Mouse (Mus musculus): ENCODE measurements at regions not wholly inside any gene's neighbourhood (a gene's known extent, or its start where the extent isn't known, plus 50 kb on each side); places are given as distances from the start of the nearest gene placed in this dataset.

- H3K27ac ChIP-seq (replicated peaks), result peak overlapping the region; percentile 10; the same call in 1 of the 2 replicates
- peak; percentile 53; the same call in 1 of the 2 replicates for ATAC-seq (ENCODE audit: low FRiP score)
- no peaks in the 10 kb centered on the region for H3K27me3 ChIP-seq (replicated peaks)
- no peak overlapping the region for H3K4me3 ChIP-seq (replicated peaks)
- peak overlapping the region; percentile 20 for H3K4me2 ChIP-seq
- H3K4me1 ChIP-seq, result peaks cover 29% of the 10 kb centered on the region
- no peak overlapping the region for H3K9ac ChIP-seq (replicated peaks)
- 36% methylated on average over 14 of the region's 14 CpGs for whole genome bisulfite sequencing
- H3K36me3 ChIP-seq, result no peaks in the 10 kb centered on the region
- H3K9me3 ChIP-seq (replicated peaks), result no peaks in the 10 kb centered on the region
Observed at GRCm38 (mm10) chr2:75424911-75425310, 234.2 kb upstream of the Hnrnpa3 start.

- Histone ChIP-seq H3K4me2 (0 out of 2 replicates have a peak overlapping the region, but pooled peaks have one; percentile 20), H3K27ac (replicated peaks) (peak overlapping the region; percentile 10; the same call in 1 of the 2 replicates), H3K9me3 (replicated peaks) (no peaks in the 10 kb centered on the region), H3K9ac (replicated peaks) (no peak overlapping the region), H3K27me3 (replicated peaks) (no peaks in the 10 kb centered on the region), H3K4me1 (peaks cover 29% of the 10 kb centered on the region), H3K4me3 (replicated peaks) (no peak overlapping the region), H3K36me3 (no peaks in the 10 kb centered on the region)
- ATAC-seq (ENCODE audit: low FRiP score), result 0 out of 2 replicates have a peak, but pooled peaks have one; percentile 28
- 16% methylated on average over 7 of the region's 7 CpGs for WGBS
Observed at GRCm38 (mm10) chr2:75425384-75425783, 233.7 kb upstream of the Hnrnpa3 start.

DNA sequence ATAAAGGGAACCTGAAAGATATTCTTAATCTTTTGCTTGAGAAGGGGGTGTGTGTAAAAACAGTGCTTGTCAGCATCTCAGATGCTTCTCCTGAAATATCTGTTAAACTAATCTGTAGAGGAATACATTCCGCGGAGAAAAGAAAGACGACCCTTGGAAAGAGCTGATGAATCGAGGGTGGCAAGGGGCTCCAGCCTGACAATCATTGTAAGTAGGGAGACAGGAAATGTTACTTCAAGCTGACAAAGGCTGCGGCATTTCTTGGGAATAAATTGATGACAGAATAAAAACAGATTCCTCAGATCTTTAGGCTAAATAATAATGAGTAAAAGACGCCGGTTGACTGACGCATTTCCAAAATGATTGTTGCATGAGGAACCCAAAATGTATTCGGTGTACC, 233.3 kb upstream of the Hnrnpa3 start:
- Histone ChIP-seq H3K9me3 (replicated peaks) (no peaks in the 10 kb centered on the region), H3K4me3 (replicated peaks) (no peak overlapping the region), H3K27ac (replicated peaks) (peak overlapping the region; percentile 10; the same call in 1 of the 2 replicates), H3K4me2 (no peak overlapping the region), H3K27me3 (replicated peaks) (no peaks in the 10 kb centered on the region), H3K9ac (replicated peaks) (no peak overlapping the region), H3K4me1 (peaks cover 29% of the 10 kb centered on the region), H3K36me3 (no peaks in the 10 kb centered on the region)
- 45% methylated on average over 9 of the region's 9 CpGs for WGBS
- no peak for ATAC-seq (ENCODE audit: low FRiP score)

- H3K27me3 ChIP-seq (replicated peaks), result no peaks in the 10 kb centered on the region
- H3K4me2 ChIP-seq, result no peak overlapping the region
- no peaks in the 10 kb centered on the region for H3K36me3 ChIP-seq
- peaks cover 24% of the 10 kb centered on the region for H3K4me1 ChIP-seq
- H3K4me3 ChIP-seq (replicated peaks), result no peak overlapping the region
- no peaks in the 10 kb centered on the region for H3K9me3 ChIP-seq (replicated peaks)
- no peak for ATAC-seq (ENCODE audit: low FRiP score)
- no peak overlapping the region for H3K9ac ChIP-seq (replicated peaks)
- no peak overlapping the region for H3K27ac ChIP-seq (replicated peaks)
- 97% methylated on average over 4 of the region's 4 CpGs for WGBS
Observed at GRCm38 (mm10) chr2:75427936-75428458, 231.1 kb upstream of the Hnrnpa3 start.

DNA sequence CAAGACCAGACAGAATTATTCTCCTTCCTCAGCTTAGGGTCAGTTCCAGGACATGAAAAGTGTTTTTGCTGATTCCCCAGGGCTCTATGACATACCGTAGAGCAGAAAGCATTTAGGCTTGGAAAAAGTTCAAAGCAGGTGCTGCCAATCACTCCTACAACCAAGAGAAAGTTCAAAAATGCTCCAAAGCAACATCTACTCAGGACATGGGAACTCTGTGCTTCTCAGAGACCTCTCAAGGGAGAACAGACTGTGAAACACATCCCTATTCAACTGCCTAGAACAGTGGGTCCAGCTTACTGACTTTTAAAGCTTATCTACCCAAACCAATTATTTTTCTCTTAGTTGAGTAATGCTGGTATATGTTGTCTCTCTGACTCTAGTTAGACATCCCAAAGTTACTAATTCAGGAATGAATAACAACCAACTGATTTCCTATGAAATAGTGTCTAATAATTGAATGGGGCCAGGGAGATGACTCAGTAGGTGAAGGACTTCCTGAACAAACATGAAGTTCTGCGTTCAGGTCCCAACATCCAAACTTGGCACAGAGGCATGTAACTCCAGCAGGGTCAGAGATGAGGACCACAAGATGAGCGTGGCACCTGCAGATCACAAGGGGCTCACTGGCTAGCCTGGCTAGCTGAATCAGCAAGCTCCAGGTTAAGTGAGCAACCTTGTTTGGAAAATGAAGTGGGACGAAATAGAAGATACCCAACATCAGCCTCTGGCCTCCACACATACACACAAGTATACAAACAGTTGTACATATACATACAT, 228.7 kb upstream of the Hnrnpa3 start:
- H3K4me2 ChIP-seq, result no peak overlapping the region
- 89% methylated on average over 4 of the region's 4 CpGs for WGBS
- no peak overlapping the region for H3K4me3 ChIP-seq (replicated peaks)
- no peak overlapping the region for H3K9ac ChIP-seq (replicated peaks)
- ATAC-seq (ENCODE audit: low FRiP score), result no peak
- peaks cover 5% of the 10 kb centered on the region for H3K4me1 ChIP-seq
- no peaks in the 10 kb centered on the region for H3K36me3 ChIP-seq
- no peaks in the 10 kb centered on the region for H3K9me3 ChIP-seq (replicated peaks)
- H3K27ac ChIP-seq (replicated peaks), result no peak overlapping the region
- H3K27me3 ChIP-seq (replicated peaks), result no peaks in the 10 kb centered on the region

DNA sequence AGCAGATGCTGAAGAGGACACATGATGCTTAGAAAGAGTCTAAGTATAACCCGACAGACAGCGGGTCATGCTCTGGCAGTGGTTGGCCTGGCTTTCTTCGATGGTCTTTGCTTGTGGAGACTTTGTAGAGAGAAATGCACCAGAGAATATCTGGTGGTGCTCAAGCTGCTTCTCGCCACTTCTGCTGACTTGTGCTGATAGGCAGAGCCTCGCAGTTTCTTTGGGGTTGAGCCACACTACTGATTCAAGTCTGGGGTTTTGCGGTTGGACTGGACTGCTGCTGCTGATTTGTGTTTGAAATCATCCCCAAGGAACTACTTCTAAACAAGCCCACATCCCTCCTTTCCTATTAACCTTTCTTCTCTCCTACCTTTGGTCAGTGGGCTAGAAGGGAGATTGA, 227.1 kb upstream of the Hnrnpa3 start:
- Histone ChIP-seq H3K9ac (replicated peaks) (no peak overlapping the region), H3K27ac (replicated peaks) (no peak overlapping the region), H3K36me3 (no peaks in the 10 kb centered on the region), H3K4me2 (no peak overlapping the region), H3K4me3 (replicated peaks) (no peak overlapping the region), H3K9me3 (replicated peaks) (no peaks in the 10 kb centered on the region), H3K27me3 (replicated peaks) (no peaks in the 10 kb centered on the region), H3K4me1 (no peaks in the 10 kb centered on the region)
- 89% methylated on average over 6 of the region's 6 CpGs for WGBS
- no peak for ATAC-seq (ENCODE audit: low FRiP score)

DNA sequence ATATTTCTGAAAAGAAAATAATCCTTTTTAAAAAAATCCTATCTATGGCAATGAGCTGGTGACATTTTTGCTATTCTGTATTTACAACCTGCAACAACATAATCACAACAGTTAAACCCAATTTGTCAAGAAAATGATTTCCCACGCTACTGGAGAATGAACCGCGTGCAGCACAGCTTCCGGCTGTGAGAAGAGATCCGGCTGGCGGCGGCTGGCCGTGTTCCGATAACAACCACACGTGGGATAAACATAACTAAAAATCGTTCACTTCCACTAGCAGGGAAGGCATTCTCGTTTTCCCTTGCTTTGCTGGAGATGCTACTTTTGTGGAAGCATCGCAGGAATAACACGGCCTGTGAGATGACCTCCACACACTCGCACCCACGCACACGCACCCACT, 224.5 kb upstream of the Hnrnpa3 start:
- ATAC-seq (ENCODE audit: low FRiP score), result no peak
- Histone ChIP-seq H3K4me3 (replicated peaks) (no peak overlapping the region), H3K36me3 (no peaks in the 10 kb centered on the region), H3K27me3 (replicated peaks) (no peaks in the 10 kb centered on the region), H3K27ac (replicated peaks) (no peak overlapping the region), H3K9me3 (replicated peaks) (no peaks in the 10 kb centered on the region), H3K4me1 (no peaks in the 10 kb centered on the region), H3K9ac (replicated peaks) (no peak overlapping the region), H3K4me2 (no peak overlapping the region)
- WGBS, result 83% methylated on average over 17 of the region's 17 CpGs

DNA sequence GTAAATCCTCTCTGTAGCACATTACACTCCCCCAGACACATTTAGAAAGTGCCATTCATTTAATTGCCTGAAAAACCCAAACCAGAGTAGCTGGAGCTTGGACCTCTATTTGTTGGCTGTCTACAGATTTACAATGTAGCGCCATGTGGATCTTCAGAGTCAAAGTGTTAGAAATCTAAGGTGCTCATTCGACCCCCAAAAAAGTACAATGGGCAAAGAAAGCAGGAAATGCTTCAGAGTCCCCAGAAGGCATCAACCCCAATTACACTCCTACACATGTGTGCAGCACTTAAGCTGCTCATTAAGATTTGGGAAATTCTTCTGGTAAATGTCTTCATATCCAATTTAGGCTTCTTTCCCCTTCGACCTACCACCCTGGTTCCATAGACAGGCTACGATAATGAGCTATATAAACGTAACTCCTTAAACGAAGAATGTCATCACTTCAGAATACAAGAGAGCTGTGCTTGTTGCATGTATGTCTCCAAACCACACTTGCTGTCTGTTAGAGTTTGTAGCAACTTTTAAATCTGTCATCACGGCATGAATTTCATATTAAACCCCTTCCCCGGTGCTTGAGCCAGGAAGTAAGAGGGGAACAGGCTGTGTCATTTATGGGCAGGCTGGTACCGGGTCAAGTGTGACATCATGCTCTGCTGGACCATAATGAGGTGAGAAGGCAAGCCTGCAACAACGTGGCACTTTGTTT, 219.4 kb upstream of the Hnrnpa3 start:
- Histone ChIP-seq H3K4me3 (replicated peaks) (no peak overlapping the region), H3K4me1 (no peaks in the 10 kb centered on the region), H3K9ac (replicated peaks) (no peak overlapping the region), H3K4me2 (no peak overlapping the region), H3K9me3 (replicated peaks) (no peaks in the 10 kb centered on the region), H3K36me3 (no peaks in the 10 kb centered on the region), H3K27ac (replicated peaks) (no peak overlapping the region), H3K27me3 (replicated peaks) (no peaks in the 10 kb centered on the region)
- 85% methylated on average over 10 of the region's 10 CpGs for WGBS
- no peak for ATAC-seq (ENCODE audit: low FRiP score)

DNA sequence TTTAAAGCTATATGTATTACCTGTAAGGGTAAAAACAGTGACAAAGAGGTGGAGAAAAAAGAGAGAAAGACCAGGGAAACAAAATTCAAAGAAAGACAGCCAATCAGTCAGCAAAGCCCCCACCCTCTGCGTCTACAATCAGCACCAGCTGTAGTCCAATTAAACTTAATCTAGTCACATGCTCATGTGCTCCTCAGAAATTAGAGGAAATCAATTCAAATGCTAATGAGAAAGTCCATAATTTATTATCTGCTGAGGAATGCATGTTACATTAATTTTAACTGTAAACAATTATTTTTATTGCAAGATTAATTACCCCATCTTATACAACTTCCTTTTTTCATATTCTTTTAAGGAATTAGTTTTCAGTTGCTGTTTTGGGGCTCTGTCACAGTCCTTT, 216.4 kb upstream of the Hnrnpa3 start:
- WGBS, result 19% methylated on average over 1 of the region's 1 CpGs
- ATAC-seq (ENCODE audit: low FRiP score), result no peak

DNA sequence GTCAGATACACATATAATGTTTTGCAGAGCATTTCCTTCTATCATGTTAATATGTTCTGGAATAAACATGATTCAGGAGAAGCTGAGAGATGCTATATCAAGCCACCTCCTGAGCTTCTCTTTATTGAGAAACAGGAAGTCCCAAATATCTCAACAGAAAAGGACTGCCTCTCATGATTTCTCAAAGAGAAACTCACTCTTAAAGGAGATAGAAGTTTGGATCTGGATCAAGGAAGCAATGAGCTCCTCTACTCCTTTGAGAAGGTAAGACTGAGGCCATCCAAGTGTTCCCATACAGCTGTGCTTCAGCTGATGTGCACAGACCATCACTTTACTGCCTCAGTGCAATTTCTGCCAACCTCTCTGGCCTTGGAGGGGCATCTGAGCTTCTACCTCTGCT, 213.9 kb upstream of the Hnrnpa3 start:
- Histone ChIP-seq H3K4me2 (no peak overlapping the region), H3K9ac (replicated peaks) (no peak overlapping the region), H3K4me1 (no peaks in the 10 kb centered on the region), H3K27ac (replicated peaks) (no peak overlapping the region), H3K9me3 (replicated peaks) (no peaks in the 10 kb centered on the region), H3K27me3 (replicated peaks) (no peaks in the 10 kb centered on the region), H3K4me3 (replicated peaks) (no peak overlapping the region), H3K36me3 (no peaks in the 10 kb centered on the region)
- ATAC-seq (ENCODE audit: low FRiP score), result no peak

More for the DNA sequence above, 216.4 kb upstream of the Hnrnpa3 start:
- H3K27ac ChIP-seq (replicated peaks), result no peak overlapping the region
- no peaks in the 10 kb centered on the region for H3K36me3 ChIP-seq
- H3K9ac ChIP-seq (replicated peaks), result no peak overlapping the region
- no peak overlapping the region for H3K4me3 ChIP-seq (replicated peaks)
- H3K27me3 ChIP-seq (replicated peaks), result no peaks in the 10 kb centered on the region
- H3K9me3 ChIP-seq (replicated peaks), result no peaks in the 10 kb centered on the region
- H3K4me2 ChIP-seq, result no peak overlapping the region
- H3K4me1 ChIP-seq, result no peaks in the 10 kb centered on the region

GRCm38 (mm10) chr2:75446996-75447715, 211.9 kb upstream of the Hnrnpa3 start:
- Histone ChIP-seq H3K9me3 (replicated peaks) (no peaks in the 10 kb centered on the region), H3K27ac (replicated peaks) (no peak overlapping the region), H3K27me3 (replicated peaks) (no peaks in the 10 kb centered on the region), H3K4me2 (no peak overlapping the region), H3K36me3 (no peaks in the 10 kb centered on the region), H3K4me1 (peaks cover 5% of the 10 kb centered on the region; the same call in 1 of the 2 replicates), H3K9ac (replicated peaks) (no peak overlapping the region), H3K4me3 (replicated peaks) (no peak overlapping the region)
- ATAC-seq (ENCODE audit: low FRiP score), result no peak
- WGBS, result 52% methylated on average over 7 of the region's 7 CpGs

Measured in neural tube, embryonic 15.5 days (tissue).